Mouse (Mus musculus): ENCODE results near the gene Ston2.

DNA sequence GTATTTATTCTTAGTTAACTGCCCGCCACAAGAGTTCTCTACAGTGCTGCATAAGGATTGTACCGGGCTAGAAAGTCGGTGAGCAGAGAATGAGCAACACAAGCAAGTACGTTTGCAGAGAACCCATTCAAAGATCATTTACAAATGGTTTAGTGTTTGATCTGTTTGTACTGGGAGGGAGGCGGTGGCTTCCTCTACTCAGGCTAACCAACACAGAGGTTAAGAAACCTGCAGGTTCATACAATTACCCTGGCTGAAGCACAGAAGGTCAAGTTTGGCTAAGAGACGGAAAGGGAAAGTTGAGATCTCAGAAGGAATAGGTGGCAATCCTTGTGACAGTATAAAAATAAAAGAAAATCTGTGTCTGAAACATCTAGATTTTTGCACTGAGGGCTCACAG is 72.5 kb downstream of the Ston2 start:
- TF ChIP-seq CTCF (IDR thresholded peaks at IDR 0.05; ENCODE audit: low read depth, low read length) (no peak), POLR2AphosphoS5 (IDR thresholded peaks at IDR 0.05; ENCODE audit: insufficient replicate concordance, low read depth, low read length) (no peak), TAL1 (conservative IDR thresholded peaks at IDR 0.05; ENCODE audit: low read depth, low read length) (no peak), GATA1 (IDR thresholded peaks at IDR 0.05; ENCODE audit: borderline replicate concordance, low read length) (no peak), GATA2 (IDR thresholded peaks at IDR 0.05; ENCODE audit: borderline replicate concordance, low read depth, low read length) (no peak)

Data from G1E (cell line).